Comparison of ENCODE assay signal across 17 mouse cellular contexts in the genomic region with DNA sequence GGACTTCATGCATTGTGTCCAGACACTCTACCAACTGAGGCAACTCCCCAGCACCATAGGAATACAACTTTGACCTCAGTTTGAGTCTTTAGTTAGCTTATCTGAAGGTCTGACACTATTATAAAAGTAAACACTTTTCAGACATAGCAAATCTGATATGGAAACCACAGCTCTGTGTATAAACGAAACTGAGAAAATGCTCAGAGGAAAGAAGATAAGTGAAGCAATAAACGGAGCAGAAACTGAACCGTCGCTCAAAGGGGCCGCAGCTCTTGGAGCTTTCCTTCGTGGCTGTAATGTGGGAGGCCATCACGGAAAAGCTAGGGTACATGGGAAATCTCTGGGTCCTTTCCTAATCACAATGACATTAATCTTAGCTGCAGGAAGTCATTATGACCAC.
"Had no signal": no experiment of that assay in that cellular context is flagged by ENCODE, and none has a peak within 500 bp of the region (broad histone marks: within the 10 kb centered on the region; RNA-seq: fewer than 3 reads in every experiment).

No protein-coding gene starts in this region.

- DNase-seq: kidney, adult 2 months; kidney, postnatal 25 days; layer of hippocampus, adult 9-11 months; liver; liver, embryonic 13.5 days; liver, postnatal 0 days; lung, postnatal 14 days; spleen, adult 18-20 months; thymus, adult 18-20 months; thymus, postnatal 14 days had no signal

- ATAC-seq: liver, postnatal 0 days; midbrain, embryonic 16.5 days had no signal

- H3K27ac ChIP-seq: kidney, embryonic 15.5 days; limb, embryonic 12.5 days; liver, embryonic 13.5 days; lung, embryonic 15.5 days; macrophage; midbrain, embryonic 12.5 days had no signal

- H3K4me2 ChIP-seq: kidney, embryonic 15.5 days; limb, embryonic 12.5 days; liver, embryonic 13.5 days; lung, embryonic 15.5 days; midbrain, embryonic 12.5 days had no signal

- H3K36me3 ChIP-seq: lung, embryonic 15.5 days had no signal

- H3K9ac ChIP-seq: kidney, embryonic 15.5 days; limb, embryonic 12.5 days; liver, embryonic 13.5 days; liver, postnatal 0 days; lung, embryonic 15.5 days; midbrain, embryonic 12.5 days had no signal

- H3K9me3 ChIP-seq: kidney, embryonic 15.5 days; limb, embryonic 12.5 days; liver, embryonic 13.5 days; lung, embryonic 15.5 days; megakaryocyte, embryonic 14.5 days; midbrain, embryonic 12.5 days had no signal

- H3K4me3 ChIP-seq: kidney, embryonic 15.5 days; limb, embryonic 12.5 days; liver, embryonic 13.5 days; lung, embryonic 15.5 days; megakaryocyte, embryonic 14.5 days; midbrain, embryonic 12.5 days had no signal

- H3K27me3 ChIP-seq: kidney, embryonic 15.5 days; limb, embryonic 12.5 days; liver, embryonic 13.5 days; lung, embryonic 15.5 days; megakaryocyte, embryonic 14.5 days; midbrain, embryonic 12.5 days had no signal
